Mouse (Mus musculus): ENCODE data around the gene Ncam1.

The Ncam1 gene

GRCm38 (mm10) chr9:49571695-49572510, 226.8 kb downstream of the Ncam1 start:
- in situ Hi-C loops (cut with MboI; ENCODE audit: unreplicated experiment in 2 of 2), result no loop called here

- in situ Hi-C loops (cut with MboI; ENCODE audit: unreplicated experiment in 2 of 2), result no loop called here
These were observed 227.7 kb downstream of the Ncam1 start for GRCm38 (mm10) chr9:49570731-49571694.

GRCm38 (mm10) chr9:49570033-49570660, 228.6 kb downstream of the Ncam1 start:
- in situ Hi-C loops (cut with MboI; ENCODE audit: unreplicated experiment in 2 of 2), result no loop called here

DNA sequence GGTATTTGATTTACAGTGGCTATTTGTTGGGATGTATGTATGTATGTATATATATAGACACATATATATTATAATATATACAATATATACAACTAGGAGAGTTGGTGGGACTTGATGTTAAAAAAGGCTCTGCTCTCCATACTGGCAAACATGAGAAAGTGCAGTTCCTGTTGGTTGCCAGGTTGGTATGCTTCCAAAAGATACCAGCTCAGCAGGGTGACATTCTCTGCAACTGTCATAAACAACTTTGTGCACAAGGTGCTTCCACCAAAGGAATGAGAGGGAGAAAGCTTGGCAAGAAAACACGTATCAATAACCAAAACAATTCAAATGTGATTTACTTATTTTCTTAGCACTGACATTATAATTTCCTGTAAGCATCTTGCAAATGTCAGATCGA, 232.9 kb downstream of the Ncam1 start:
- in situ Hi-C loops (cut with MboI; ENCODE audit: unreplicated experiment in 2 of 2), result no loop called here

DNA sequence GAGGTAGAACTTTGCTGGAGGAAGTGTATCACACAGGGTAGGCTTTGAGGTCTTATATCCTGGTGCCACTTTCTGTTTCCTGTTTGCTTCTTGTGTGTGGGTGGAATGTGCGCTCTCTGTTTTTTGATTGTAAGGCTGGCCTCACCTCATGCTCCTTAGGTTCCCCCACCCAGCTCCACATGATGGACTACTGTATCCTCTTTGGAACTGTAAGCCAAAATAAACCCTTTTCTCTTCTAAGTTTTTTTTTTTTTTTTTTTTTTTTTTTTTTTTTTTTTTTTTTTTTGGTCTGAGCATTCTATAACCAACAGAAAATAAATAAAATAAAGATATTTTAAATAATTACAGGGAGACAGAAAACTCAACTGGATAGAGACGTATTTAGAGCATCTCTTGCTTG, 239.8 kb downstream of the Ncam1 start:
- in situ Hi-C loops (cut with MboI; ENCODE audit: unreplicated experiment in 2 of 2), result no loop called here

- in situ Hi-C loops (cut with MboI; ENCODE audit: unreplicated experiment in 2 of 2), result no loop called here
These were observed 247.4 kb downstream of the Ncam1 start for GRCm38 (mm10) chr9:49551353-49551752.

DNA sequence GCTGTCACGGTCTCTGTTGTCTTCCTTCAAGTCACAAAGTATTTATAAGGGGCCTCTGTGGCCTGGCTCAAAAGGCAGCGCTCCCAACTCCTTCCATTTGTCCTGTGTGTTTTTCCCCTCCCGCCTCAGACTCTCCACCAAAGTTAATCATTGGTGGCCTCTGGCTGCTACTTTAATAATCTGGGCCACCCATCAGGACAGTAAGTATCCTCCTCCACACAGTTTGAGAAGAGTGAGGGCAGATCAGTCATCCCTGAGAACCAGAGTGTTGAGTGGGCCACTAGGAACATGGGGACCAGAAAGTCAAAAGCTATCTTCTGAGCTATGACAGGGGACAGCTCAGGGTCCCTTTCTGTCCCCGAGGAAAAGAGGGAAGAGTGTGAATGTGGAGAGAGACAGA, 256.1 kb downstream of the Ncam1 start:
- in situ Hi-C loops (cut with MboI; ENCODE audit: unreplicated experiment in 2 of 2), result no loop called here

GRCm38 (mm10) chr9:49537814-49538213, 260.9 kb downstream of the Ncam1 start:
- in situ Hi-C loops (cut with MboI; ENCODE audit: unreplicated experiment in 2 of 2), result no loop called here

GRCm38 (mm10) chr9:49536593-49536992, 262.1 kb downstream of the Ncam1 start:
- in situ Hi-C loops (cut with MboI; ENCODE audit: unreplicated experiment in 2 of 2), result no loop called here

- in situ Hi-C loops (cut with MboI; ENCODE audit: unreplicated experiment in 2 of 2), result no loop called here
These were observed 263.8 kb downstream of the Ncam1 start for GRCm38 (mm10) chr9:49534958-49535357.

DNA sequence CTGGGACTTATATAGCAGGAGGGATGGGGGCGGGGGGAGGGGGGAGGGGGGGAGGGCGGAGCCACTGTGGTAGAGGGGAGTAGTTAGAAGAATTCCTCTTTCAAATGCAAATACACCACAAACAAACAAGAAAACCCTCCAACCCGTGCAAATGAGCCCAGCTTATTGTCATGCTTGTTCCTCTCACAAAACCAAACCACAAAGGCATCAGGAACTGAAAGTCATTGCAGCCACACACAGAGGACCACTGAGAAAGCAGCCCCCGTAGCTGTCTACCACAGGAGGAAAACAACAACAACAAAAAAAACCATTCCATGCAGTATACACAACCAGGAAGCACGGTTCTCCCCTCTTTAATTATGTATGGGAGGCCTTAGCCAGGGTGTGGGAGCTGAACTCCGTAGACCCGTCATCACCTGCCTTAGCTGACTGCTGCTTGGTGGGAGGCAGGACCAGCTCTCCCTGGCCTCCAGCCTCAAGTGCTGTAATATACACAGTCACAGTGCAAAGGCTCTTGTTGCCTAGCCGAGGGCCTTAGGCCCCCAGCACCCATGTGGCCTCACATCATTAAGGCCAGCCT, 264.7 kb downstream of the Ncam1 start:
- in situ Hi-C loops (cut with MboI; ENCODE audit: unreplicated experiment in 2 of 2), result no loop called here

- in situ Hi-C loops (cut with MboI; ENCODE audit: unreplicated experiment in 2 of 2), result no loop called here
These were observed 265.3 kb downstream of the Ncam1 start for GRCm38 (mm10) chr9:49533455-49533854.

DNA sequence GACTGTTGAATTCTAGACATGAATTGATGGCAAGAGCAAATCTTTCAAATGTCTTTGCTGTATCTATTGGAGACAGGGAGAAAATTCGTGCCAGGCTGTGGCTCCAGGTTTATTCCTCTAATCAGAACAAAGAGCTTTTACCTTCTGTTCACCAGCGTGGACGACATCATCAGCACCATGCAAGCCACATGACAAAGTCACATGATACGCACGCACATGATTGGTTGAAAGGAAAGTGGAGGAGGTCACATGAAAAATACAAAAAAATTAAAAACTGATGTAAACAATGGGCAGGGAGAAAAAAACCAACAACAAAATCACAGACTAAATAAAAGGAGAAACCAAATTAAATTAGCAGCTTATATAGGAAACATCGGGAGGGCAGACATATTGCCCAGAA, 266.9 kb downstream of the Ncam1 start:
- in situ Hi-C loops (cut with MboI; ENCODE audit: unreplicated experiment in 2 of 2), result no loop called here

DNA sequence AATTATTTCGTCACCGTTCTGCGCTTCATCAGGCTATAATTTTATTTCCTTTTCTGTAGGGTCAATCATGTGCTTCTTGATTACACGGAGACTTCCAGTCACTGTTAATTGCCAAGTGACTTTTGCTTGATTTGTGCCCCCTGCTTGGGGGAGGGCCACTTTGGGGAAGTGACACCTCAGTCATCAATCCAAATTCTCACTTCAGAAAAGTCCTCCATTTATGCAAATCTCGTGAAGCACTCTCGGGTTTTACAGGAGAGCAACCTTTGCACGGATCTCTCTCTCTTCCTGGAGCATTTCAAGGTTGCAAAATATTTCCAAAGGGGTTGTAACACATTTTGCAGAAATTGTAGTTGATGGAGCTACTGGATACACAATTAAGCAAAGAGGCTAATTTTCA, 267.5 kb downstream of the Ncam1 start:
- in situ Hi-C loops (cut with MboI; ENCODE audit: unreplicated experiment in 2 of 2), result no loop called here

GRCm38 (mm10) chr9:49530739-49531138, 268.0 kb downstream of the Ncam1 start:
- in situ Hi-C loops (cut with MboI; ENCODE audit: unreplicated experiment in 2 of 2), result no loop called here

- in situ Hi-C loops (cut with MboI; ENCODE audit: unreplicated experiment in 2 of 2), result no loop called here
These were observed 269.3 kb downstream of the Ncam1 start for GRCm38 (mm10) chr9:49529366-49529959.

- in situ Hi-C loops (cut with MboI; ENCODE audit: unreplicated experiment in 2 of 2), result no loop called here
These were observed 269.8 kb downstream of the Ncam1 start for GRCm38 (mm10) chr9:49528943-49529342.

- in situ Hi-C loops (cut with MboI; ENCODE audit: unreplicated experiment in 2 of 2), result no loop called here
These were observed 270.7 kb downstream of the Ncam1 start for GRCm38 (mm10) chr9:49528026-49528425.

DNA sequence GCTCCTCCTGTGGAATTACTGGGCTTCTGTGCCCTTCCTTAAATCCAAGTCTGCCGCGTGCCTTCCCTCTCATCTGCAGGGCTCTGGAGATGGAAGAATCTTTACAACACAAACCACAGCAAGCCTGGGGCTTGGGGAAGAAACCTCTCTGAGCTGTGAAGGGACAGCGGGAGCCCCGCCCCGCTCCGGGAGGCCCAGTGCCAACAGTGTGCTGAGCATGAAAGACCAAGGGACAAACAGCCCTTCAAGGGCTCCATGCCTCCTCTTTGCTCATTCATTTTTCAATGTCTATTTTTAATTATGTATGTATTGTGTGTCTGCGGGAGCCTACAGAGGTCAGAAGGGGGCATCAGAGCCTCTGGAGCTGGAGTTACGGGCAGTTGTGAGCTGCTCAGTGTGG, 271.4 kb downstream of the Ncam1 start:
- in situ Hi-C loops (cut with MboI; ENCODE audit: unreplicated experiment in 2 of 2), result no loop called here

DNA sequence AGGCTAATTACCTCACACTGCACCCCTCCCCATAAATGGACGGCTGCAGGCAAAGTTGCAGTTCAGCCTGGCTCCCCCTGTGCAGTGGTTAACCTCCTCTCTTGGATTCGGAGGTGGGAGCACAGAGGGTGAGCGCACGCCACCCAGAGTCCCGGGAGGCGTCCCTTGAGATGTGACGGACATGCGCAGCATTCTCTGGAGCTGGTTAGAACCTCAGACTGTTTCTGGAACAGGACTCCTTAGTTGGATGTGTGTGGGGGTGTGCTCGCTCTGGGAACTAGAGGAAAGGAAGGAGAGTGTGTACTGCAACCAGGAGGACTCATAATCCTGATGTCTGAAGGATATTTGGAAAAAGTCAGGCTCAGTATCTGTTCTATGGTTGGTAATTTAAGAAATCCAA, 274.0 kb downstream of the Ncam1 start:
- in situ Hi-C loops (cut with MboI; ENCODE audit: unreplicated experiment in 2 of 2), result no loop called here

Data from v-Abl transformed pro-B cells (cell line).